Mouse (Mus musculus): ENCODE data around the gene 9930111J21Rik2.
"Not testable (repeated sequence)": the region's sequence is repeated elsewhere in the genome, so short reads cannot be mapped to it uniquely, and the experiment has no call there.

DNA sequence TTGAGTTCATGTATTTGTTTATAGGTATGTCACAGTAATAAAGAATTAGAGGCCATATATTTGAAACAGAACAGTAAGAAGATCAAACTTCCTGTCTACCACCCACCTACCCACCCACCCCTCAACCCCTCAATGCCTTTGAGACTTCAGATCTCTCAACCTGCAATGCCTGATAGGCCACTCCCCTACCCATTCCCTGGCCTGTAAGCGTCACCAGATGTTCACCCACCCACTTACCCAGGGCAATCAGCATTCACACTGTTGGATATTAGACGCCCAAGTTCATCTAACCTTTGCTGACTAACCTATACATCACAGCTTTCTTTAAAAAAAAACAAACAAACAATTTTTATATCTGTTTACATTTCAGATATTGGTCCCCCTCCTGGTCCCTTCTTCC lies 61.1 kb downstream of the 9930111J21Rik2 start:
- not testable (repeated sequence) for TF ChIP-seq CTCF (IDR thresholded peaks at IDR 0.05; ENCODE audit: borderline replicate concordance, control insufficient read depth, extremely low read depth, insufficient read depth, low read length, poor library complexity); POLR2A (IDR thresholded peaks at IDR 0.05; ENCODE audit: control insufficient read depth, extremely low read depth, insufficient read depth, low read length, poor library complexity)
